Mouse (Mus musculus) G1E-ER4 (cell line): ENCODE data around the gene Akirin2. TPM values are rescaled to one million over a fixed set of nuclear protein-coding genes. Genes with fewer than 3 reads are reported as not detected.

Experiments
- GATA1 ChIP-seq: IDR thresholded peaks from one replicate; pipeline ENCODE4 v1.8.0; 2012; ENCODE audit warnings: low read length, inconsistent platforms
- polyA plus RNA-seq: library from polyadenylated mRNA; stranded (reverse); fragments of >175 nt; gene quantifications from 2 replicates; pipeline ENCODE4 v1.2.3, GENCODE M21; 2012

Gene Akirin2
- polyA plus RNA-seq, 1 experiment: 108 TPM

GRCm38 (mm10) chr4:34579215-34579614 is 28.5 kb downstream of the Akirin2 start:
- TF ChIP-seq GATA1: no peak

- no peak for TF ChIP-seq GATA1
Measured at GRCm38 (mm10) chr4:34581990-34582389, 31.3 kb downstream of the Akirin2 start.

GRCm38 (mm10) chr4:34582476-34582875 is 31.7 kb downstream of the Akirin2 start:
- TF ChIP-seq GATA1: no peak

GRCm38 (mm10) chr4:34583427-34583826 is 32.7 kb downstream of the Akirin2 start:
- no peak for TF ChIP-seq GATA1

- TF ChIP-seq GATA1: no peak
Measured at GRCm38 (mm10) chr4:34584871-34585607, 34.3 kb downstream of the Akirin2 start.

GRCm38 (mm10) chr4:34603123-34603522 is 52.4 kb downstream of the Akirin2 start:
- TF ChIP-seq GATA1: no peak

- TF ChIP-seq GATA1: no peak
Measured at GRCm38 (mm10) chr4:34606658-34607057, 55.9 kb downstream of the Akirin2 start.

- TF ChIP-seq GATA1: no peak
Measured at GRCm38 (mm10) chr4:34613571-34614145, 62.9 kb downstream of the Akirin2 start.

GRCm38 (mm10) chr4:34614630-34615094 is 63.9 kb downstream of the Akirin2 start, which contains the start of the genes Orc3 and Rars2:
Gene Orc3, minus strand, starts transcription at chr4:34614944.
Gene Rars2, plus strand, starts transcription at chr4:34614957.
- TF ChIP-seq GATA1: no peak

- TF ChIP-seq GATA1: no peak
Measured at GRCm38 (mm10) chr4:34615303-34615702, 64.6 kb downstream of the Akirin2 start.

- no peak for TF ChIP-seq GATA1
Measured at GRCm38 (mm10) chr4:34616146-34616545, 65.4 kb downstream of the Akirin2 start.

Other genes with a start within 250 kb of the Akirin2 start
- 2.6 and 3.9 TPM in 2 replicates for gene Orc3, start 64.0 kb downstream of the Akirin2 start, polyA plus RNA-seq
- gene Rars2, start 64.0 kb downstream of the Akirin2 start, polyA plus RNA-seq: 3.5 and 3.8 TPM in 2 replicates
- gene Slc35a1, start 136.5 kb downstream of the Akirin2 start, polyA plus RNA-seq: 2.6 and 2.9 TPM in 2 replicates
- not detected in 2 replicates for gene Cfap206, start 179.3 kb downstream of the Akirin2 start, polyA plus RNA-seq
- not detected in 2 replicates for gene Gm136, start 205.3 kb downstream of the Akirin2 start, polyA plus RNA-seq
- 13.8 and 19.8 TPM in 2 replicates for gene Smim8, start 227.5 kb downstream of the Akirin2 start, polyA plus RNA-seq